Mouse (Mus musculus) E14TG2a.4 (cell line): ENCODE measurements around the gene Tcte2.

Source experiments
- CTCF ChIP-seq: conservative IDR thresholded peaks from 2 replicates; pipeline ENCODE4 v1.5.1; 2014; ENCODE audit warnings: low read length
- NANOG ChIP-seq: IDR thresholded peaks from 2 replicates; pipeline ENCODE4 v1.6.1; 2014; ENCODE audit warnings: borderline replicate concordance, low read length, mixed read lengths

GRCm38 (mm10) chr17:13806016-13806415, 44.4 kb upstream of the Tcte2 start:
- TF ChIP-seq CTCF (no peak), NANOG (no peak)
